Mouse (Mus musculus) midbrain, embryonic 10.5 days (tissue): ENCODE measurements around the gene Prox1. TPM values are rescaled to one million over a fixed set of nuclear protein-coding genes. Genes with fewer than 3 reads are reported as not detected.

Source experiments
- DNase-seq: peaks from one replicate; pipeline ENCODE4 v3.0.0-alpha.2; 2017; ENCODE audit warnings: low spot score
- H3K27ac ChIP-seq: fragments of 300-500 bp; sonication (generic); replicated peaks from 2 replicates; pipeline ENCODE4 v1.5.1; 2016; ENCODE audit warnings: mild to moderate bottlenecking
- H3K27me3 ChIP-seq: fragments of 300-500 bp; sonication (generic); 2 replicates; pipeline ENCODE4 v1.6.1; 2016; ENCODE audit warnings: low read depth, mild to moderate bottlenecking; ENCODE audit not compliant: poor library complexity, severe bottlenecking
- H3K36me3 ChIP-seq: fragments of 300-500 bp; sonication (generic); 2 replicates; pipeline ENCODE4 v1.6.1; 2016; ENCODE audit warnings: mild to moderate bottlenecking, moderate library complexity
- H3K4me1 ChIP-seq: fragments of 300-500 bp; sonication (generic); 2 replicates; pipeline ENCODE4 v1.6.1; 2016
- H3K4me3 ChIP-seq: fragments of 300-500 bp; sonication (generic); 2 replicates; pipeline ENCODE4 v1.5.1; 2016; ENCODE audit warnings: mild to moderate bottlenecking, moderate library complexity
- H3K9me3 ChIP-seq: fragments of 300-500 bp; sonication (generic); replicated peaks from 2 replicates; pipeline ENCODE4 v1.6.1; 2016; ENCODE audit warnings: mild to moderate bottlenecking
- WGBS: fragments of 180-500 bp; shearing (Covaris S2); methylation state at CpG from one replicate; pipeline ENCODE4 v1.1.7; 2016; 5-methylcytosine and 5-hydroxymethylcytosine counted together
- polyA plus RNA-seq: library from polyadenylated mRNA; unstranded; fragments of >200 nt; fragmentation: Nextera tagmentation; extraction: Ambion mirVana; gene quantifications from 2 replicates; pipeline ENCODE4 v1.2.1, GENCODE M21; 2016

Prox1 gene
- polyA plus RNA-seq, 1 experiment from 2014 or later: 6.5 TPM

DNA sequence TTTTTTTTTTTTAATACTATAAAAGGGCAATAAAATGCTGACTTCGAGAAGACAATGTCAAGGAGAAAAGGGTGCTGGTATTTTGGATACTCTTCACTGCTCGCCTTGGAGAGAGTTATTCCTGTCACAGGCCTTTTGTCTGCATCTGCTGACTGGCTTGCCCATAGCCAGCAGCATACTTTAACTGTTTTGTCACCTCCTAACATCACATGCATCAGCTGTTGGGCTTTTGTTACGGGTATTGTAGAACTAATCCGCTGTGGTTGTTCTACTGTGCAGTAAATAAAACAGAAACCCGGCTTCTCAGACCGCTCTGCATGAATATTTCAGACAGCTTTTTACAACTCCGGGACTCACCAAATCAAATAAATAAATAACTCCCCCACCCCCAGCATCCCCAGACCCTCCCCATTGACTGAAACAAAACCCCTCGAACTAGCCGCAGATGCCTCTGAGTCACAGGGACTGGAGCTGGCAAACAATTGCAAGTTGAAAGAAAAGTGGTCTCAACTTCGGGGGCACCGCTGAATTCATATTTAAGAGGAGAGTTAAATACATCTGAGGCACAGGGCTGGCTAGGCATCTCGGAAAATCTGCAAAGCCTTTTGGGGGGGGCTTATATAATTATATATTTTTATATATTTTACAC lies 41.7 kb downstream of the Prox1 start:
- Histone ChIP-seq H3K4me3 (peak overlapping the region; percentile 29; the same call in 1 of the 2 replicates), H3K4me1 (peaks cover 76% of the 10 kb centered on the region), H3K9me3 (no peaks in the 10 kb centered on the region), H3K36me3 (peaks cover 11% of the 10 kb centered on the region), H3K27me3 (peaks cover 16% of the 10 kb centered on the region), H3K27ac (peak overlapping the region; percentile 81)
- DNase-seq: peak; percentile 45
- 14% methylated on average over 12 of the region's 12 CpGs for WGBS

DNA sequence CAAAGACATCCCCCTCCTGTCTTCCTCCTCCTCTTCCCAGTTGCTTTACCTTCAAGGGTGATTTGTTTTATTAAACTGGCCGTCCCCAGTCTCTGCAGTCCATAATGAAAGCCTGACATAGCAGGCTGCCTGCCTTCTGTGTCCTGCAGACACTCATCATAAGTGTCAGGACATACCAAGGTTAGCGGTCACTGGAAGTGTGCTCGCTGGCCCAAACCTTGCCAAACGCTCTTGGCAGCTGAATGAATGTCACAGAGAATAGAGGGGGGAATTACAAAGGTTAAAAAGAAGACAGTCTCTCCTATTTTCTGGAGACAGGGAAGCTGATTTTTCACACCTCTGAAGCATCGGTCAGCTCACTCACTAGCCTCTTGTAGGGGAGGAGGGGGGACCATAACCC lies 42.6 kb downstream of the Prox1 start:
- peak overlapping the region; percentile 81 for H3K27ac ChIP-seq
- H3K9me3 ChIP-seq: no peaks in the 10 kb centered on the region
- peaks cover 18% of the 10 kb centered on the region for H3K36me3 ChIP-seq
- H3K4me3 ChIP-seq: peak overlapping the region; percentile 29; the same call in 1 of the 2 replicates
- 28% methylated on average over 5 of the region's 5 CpGs for WGBS
- DNase-seq: no peak
- peaks cover 16% of the 10 kb centered on the region for H3K27me3 ChIP-seq
- peaks cover 67% of the 10 kb centered on the region for H3K4me1 ChIP-seq

DNA sequence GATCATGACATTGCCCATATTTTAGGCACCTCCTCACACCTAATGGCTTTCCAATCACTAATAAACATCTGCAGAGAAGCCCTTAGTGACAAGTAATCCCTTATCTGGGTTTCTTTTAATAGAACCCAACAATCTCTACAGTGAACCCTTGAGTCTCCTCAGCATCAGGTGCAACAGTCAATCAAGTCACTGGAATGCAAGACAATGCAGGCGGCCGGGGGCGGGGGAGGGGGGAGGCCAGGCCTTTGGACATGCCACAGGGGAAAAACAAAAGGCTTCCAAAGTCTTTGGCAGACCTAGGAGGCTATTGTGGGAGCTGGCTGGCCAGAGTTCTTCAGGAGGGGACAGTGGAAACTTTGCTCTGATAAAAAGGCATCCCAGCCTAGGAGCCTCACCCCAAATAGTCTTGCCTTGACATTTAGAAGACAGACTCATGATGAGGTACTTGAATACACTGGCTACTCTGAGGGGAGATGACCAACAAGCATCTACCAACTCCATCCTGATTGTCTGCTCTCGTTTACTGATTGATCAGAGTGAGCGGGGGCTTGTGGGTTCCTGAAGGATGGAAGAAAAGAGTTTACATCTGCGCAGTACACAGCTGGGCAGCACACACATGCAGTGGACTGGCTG lies 43.2 kb downstream of the Prox1 start:
- H3K27ac ChIP-seq: peak overlapping the region; percentile 81
- H3K4me1 ChIP-seq: peaks cover 61% of the 10 kb centered on the region
- H3K27me3 ChIP-seq: peaks cover 16% of the 10 kb centered on the region
- H3K36me3 ChIP-seq: peaks cover 24% of the 10 kb centered on the region
- DNase-seq: no peak
- 37% methylated on average over 6 of the region's 6 CpGs for WGBS
- H3K9me3 ChIP-seq: no peaks in the 10 kb centered on the region
- H3K4me3 ChIP-seq: no peak overlapping the region

DNA sequence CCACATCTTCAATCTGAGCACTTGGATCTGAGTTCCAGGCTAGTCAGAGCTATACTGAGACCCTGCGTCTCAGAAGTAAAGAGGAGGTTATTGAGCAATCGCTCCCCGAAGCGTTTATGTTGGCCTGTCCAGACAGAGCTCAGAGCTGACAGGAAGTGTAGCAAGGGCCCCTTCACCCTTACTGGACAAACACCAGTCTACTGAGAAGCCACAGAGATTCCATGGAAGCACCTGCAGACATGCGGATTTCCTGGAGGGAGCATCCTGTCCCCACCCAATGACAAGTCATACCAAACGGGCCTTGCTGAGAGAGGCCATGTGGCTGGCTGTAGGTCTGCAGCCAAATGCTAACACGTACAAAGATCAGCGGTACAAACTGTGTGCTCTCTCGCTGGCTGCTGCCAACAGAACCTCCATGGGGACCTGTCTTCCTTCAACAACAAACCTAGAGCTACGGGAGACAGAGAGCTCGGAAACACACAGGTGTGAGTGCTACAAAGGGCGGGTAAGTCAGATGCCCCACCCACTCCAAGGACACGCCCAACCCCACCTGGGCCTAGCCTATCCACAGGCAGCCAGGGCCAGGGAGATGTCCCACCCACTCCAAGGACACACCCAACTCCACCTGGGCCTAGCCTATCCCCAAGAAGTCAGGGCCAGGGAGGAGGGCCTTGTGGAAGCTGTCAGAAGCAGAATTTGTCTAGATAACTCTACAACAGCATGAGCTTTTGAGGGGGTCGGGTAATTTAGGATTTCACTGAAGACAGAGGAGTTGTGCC lies 45.4 kb downstream of the Prox1 start:
- Histone ChIP-seq H3K27ac (peak overlapping the region; percentile 38; the same call in 1 of the 2 replicates), H3K27me3 (peaks cover 13% of the 10 kb centered on the region)
- 88% methylated on average over 14 of the region's 14 CpGs for whole genome bisulfite sequencing

DNA sequence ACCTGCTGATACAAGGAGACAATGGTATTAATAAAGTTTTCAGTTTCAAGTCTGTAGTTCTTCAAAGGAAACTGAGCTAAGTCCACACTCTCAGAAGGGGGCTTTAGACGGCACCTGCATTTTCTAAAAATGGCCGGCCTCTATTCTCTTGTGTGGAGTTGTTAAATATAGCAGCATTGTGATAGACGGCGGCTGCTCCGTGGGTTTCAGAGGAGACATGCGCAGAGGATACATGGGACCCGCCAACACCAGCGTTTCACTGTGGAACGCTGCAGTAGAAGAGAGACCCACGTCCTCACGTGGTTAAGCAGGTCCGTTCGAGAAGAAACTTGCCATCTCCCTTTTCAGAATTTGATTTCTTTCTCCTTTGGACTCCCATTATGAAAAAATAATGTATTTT lies 47.1 kb downstream of the Prox1 start:
- peaks cover 22% of the 10 kb centered on the region for H3K4me1 ChIP-seq
- WGBS: 93% methylated on average over 13 of the region's 13 CpGs
- no peak overlapping the region for H3K4me3 ChIP-seq

More for the DNA sequence above, 45.4 kb downstream of the Prox1 start:
- no peak for DNase-seq
- no peaks in the 10 kb centered on the region for H3K9me3 ChIP-seq
- no peak overlapping the region for H3K4me3 ChIP-seq
- peaks cover 39% of the 10 kb centered on the region for H3K4me1 ChIP-seq
- H3K36me3 ChIP-seq: peaks cover 37% of the 10 kb centered on the region

DNA sequence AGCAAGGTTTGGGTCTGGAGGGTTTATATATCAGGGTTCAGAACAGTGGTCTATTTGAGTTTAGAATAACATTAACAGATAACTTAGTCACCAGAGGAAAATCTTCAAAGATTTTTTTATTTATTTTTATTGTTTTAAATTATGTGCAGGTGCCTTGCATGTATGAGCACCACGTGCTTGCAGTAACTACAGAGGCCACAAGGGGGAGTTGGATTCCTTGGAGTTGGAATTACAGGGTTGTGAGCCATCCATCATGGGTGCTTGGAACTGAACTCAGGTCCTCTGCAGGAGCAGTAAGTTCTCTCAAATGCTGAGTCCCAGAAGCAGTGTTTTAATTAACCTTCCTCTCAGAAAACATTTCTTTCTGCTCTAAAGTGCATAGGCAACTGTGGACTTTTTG lies 54.5 kb downstream of the Prox1 start:
- Histone ChIP-seq H3K4me3 (no peak overlapping the region), H3K9me3 (peaks cover 11% of the 10 kb centered on the region)
- WGBS: 88% methylated on average over 1 of the region's 1 CpGs

More for the DNA sequence above, 47.1 kb downstream of the Prox1 start:
- Histone ChIP-seq H3K27ac (no peak overlapping the region), H3K27me3 (peaks cover 6% of the 10 kb centered on the region; the same call in 1 of the 2 replicates), H3K36me3 (peaks cover 37% of the 10 kb centered on the region), H3K9me3 (no peaks in the 10 kb centered on the region)
- DNase-seq: no peak

DNA sequence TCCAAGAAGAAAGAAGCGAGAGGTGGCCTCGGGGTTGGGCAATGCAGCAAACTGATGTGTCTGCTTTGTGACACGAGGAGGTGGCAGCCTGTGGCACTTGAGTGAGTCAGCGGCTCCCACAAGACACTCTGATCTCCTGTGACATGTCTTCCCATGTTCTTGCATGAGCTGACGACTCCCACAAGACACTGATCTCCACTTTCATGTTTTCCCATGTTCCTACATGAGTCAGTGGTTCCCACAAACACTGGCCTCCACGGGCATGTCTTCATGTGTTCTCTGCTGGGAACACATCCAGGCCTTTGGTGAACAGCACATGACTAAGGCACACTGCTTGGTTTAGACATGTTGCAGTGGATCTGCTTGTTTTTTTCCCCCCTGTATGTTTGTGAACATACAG lies 58.8 kb downstream of the Prox1 start:
- H3K36me3 ChIP-seq: peaks cover 8% of the 10 kb centered on the region; the same call in 1 of the 2 replicates
- no peak overlapping the region; the same call in 1 of the 2 replicates for H3K27ac ChIP-seq
- DNase-seq: no peak
- peaks cover 4% of the 10 kb centered on the region for H3K4me1 ChIP-seq
- peaks cover 17% of the 10 kb centered on the region for H3K9me3 ChIP-seq
- WGBS: 65% methylated on average over 6 of the region's 6 CpGs
- H3K27me3 ChIP-seq: no peaks in the 10 kb centered on the region
- H3K4me3 ChIP-seq: no peak overlapping the region

More for the DNA sequence above, 54.5 kb downstream of the Prox1 start:
- DNase-seq: no peak
- Histone ChIP-seq H3K4me1 (no peaks in the 10 kb centered on the region; the same call in 1 of the 2 replicates), H3K27me3 (no peaks in the 10 kb centered on the region), H3K36me3 (peaks cover 18% of the 10 kb centered on the region), H3K27ac (no peak overlapping the region)

DNA sequence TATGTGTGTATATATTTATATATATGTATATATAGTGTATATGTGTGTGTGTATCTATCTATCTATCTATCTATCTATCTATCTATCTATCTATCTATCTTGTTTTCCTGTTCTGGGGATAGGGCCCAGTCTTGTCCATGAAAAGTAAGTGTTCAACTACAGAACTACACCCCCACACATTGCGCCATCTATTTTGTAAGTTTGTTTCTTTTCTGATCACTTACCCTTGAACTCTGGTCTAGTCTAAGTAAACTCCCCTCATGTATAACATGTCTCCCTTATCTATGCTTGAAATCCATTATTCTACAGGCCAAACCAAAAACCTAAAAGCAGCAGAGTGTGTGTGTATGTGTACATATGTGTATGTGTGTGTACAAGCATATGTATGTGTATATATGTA lies 62.9 kb downstream of the Prox1 start:
- Histone ChIP-seq H3K27me3 (no peaks in the 10 kb centered on the region), H3K4me1 (peaks cover 16% of the 10 kb centered on the region), H3K4me3 (no peak overlapping the region), H3K36me3 (no peaks in the 10 kb centered on the region), H3K27ac (no peak overlapping the region), H3K9me3 (peaks cover 8% of the 10 kb centered on the region)
- no peak for DNase-seq
- WGBS: 100% methylated on average over 1 of the region's 1 CpGs

DNA sequence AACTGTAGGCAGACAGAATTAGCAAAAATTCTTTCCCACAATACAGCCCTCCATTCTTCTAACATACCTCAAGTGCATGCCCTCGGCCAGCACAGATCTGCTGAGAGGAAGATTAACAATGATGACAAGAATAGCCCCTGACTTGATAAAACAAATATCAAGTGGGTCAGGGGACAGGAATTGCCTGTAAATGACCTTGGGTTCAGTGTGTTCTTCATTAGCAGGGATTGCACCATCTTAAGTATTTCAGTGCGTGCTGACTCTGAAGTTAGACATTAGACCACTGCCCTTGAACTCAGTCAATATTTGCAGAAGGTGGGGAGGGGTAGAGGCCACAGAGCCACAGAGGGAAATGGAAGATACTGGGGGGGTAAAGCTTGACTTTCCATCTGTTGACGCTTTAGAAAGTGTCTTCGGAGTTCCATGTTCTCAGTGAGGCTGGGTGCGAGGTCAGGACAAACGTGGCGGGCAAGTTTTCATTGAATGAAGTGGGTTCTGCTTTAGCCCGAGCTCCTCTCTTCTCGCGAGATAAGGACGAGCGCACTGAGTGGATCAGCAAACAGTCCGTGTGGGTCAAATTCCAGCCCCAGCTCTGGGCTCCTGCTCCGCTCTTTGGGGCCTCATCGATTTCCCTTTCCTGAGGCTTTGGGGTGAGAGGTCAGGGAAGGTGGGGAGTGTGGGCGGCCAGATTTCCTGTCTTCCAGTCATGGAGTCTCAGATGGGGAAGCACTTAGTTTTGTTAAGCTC lies 63.7 kb downstream of the Prox1 start:
- no peak overlapping the region for H3K27ac ChIP-seq
- DNase-seq: no peak
- H3K36me3 ChIP-seq: no peaks in the 10 kb centered on the region
- WGBS: 73% methylated on average over 16 of the region's 16 CpGs
- H3K27me3 ChIP-seq: no peaks in the 10 kb centered on the region
- no peak overlapping the region for H3K4me3 ChIP-seq
- H3K9me3 ChIP-seq: peaks cover 8% of the 10 kb centered on the region
- peaks cover 16% of the 10 kb centered on the region for H3K4me1 ChIP-seq

DNA sequence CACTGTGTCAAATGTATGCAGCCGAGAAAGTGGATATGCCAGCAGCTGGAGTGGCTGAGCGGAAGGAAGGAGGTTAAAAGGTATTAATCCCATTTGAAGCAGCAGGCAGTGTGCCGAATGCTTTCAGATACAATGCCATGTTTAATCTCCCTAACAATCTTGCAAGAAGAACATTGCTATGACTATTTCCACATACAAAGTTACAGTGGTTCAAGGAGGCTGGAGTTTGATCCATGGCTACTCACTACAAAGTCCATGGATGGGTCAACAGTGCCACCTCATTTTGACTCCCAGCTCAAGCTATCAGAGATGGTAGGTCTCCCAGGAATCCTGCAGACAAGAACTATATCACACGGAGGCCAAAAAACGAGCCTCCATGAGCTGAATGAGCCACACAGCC lies 64.5 kb downstream of the Prox1 start:
- Histone ChIP-seq H3K4me3 (no peak overlapping the region), H3K27me3 (no peaks in the 10 kb centered on the region), H3K9me3 (peaks cover 8% of the 10 kb centered on the region), H3K27ac (no peak overlapping the region), H3K4me1 (peaks cover 16% of the 10 kb centered on the region), H3K36me3 (no peaks in the 10 kb centered on the region)
- WGBS: 67% methylated on average over 5 of the region's 5 CpGs
- DNase-seq: no peak

DNA sequence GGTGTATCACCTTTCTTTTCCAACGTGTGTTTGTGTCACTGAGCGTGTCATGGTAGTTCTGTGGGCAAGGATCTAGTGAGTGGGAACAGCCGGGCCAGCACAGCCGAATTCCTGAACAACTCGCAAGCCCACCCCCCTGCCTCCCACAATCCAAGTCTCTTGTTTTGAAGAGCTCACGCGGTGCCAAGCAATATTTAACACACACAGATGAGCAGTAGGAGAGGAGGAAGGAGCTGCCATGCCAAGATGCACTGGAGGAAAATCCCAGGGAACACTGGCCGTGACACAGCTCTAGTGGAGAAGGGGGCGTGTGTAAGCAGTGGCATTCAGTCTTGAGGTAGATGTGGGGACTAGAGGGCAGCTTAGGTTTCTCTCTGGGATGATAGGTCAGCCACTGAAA lies 77.2 kb downstream of the Prox1 start:
- Histone ChIP-seq H3K4me1 (no peaks in the 10 kb centered on the region), H3K27ac (no peak overlapping the region), H3K36me3 (no peaks in the 10 kb centered on the region), H3K27me3 (no peaks in the 10 kb centered on the region), H3K4me3 (no peak overlapping the region), H3K9me3 (no peaks in the 10 kb centered on the region)
- no peak for DNase-seq
- 88% methylated on average over 9 of the region's 9 CpGs for WGBS

DNA sequence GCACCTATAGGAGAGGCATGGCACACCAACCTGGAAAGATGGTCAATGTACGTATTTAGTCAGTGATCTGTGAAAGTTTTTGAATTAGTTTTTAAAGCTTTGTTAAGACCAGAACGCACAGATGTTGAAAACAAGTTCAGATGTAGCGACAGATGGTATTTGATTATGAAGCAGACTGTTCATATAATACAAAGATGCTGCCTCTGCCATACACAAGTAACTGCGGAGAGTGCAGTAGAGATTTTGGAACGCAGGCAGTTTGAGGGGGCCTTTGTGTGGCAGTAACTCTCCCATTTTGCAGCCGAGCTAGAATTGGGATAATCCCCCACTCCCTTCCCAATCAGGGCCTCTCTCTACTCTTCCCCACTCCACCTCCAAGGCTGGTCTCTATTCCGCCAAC lies 78.4 kb downstream of the Prox1 start:
- 85% methylated on average over 7 of the region's 7 CpGs for WGBS
- no peak for DNase-seq
- Histone ChIP-seq H3K27me3 (no peaks in the 10 kb centered on the region), H3K4me3 (no peak overlapping the region), H3K36me3 (no peaks in the 10 kb centered on the region), H3K27ac (no peak overlapping the region), H3K9me3 (no peaks in the 10 kb centered on the region), H3K4me1 (no peaks in the 10 kb centered on the region)
